Mouse (Mus musculus) olfactory bulb, adult 2 months (tissue): ENCODE data around the gene Sidt1.
"Not testable (repeated sequence)": the region's sequence is repeated elsewhere in the genome, so short reads cannot be mapped to it uniquely, and the experiment has no call there.

ENCODE experiments used
- CTCF ChIP-seq: fragments of 200-500 bp; IDR thresholded peaks from 2 replicates; pipeline ENCODE4 v1.5.1; 2012; ENCODE audit warnings: low read depth, mild to moderate bottlenecking, low read length, moderate library complexity; ENCODE audit not compliant: insufficient read depth
- POLR2A ChIP-seq: fragments of 200-500 bp; IDR thresholded peaks from 2 replicates; pipeline ENCODE4 v1.6.1; 2012; ENCODE audit warnings: mild to moderate bottlenecking, low read depth, low read length, moderate library complexity; ENCODE audit not compliant: insufficient read depth

DNA sequence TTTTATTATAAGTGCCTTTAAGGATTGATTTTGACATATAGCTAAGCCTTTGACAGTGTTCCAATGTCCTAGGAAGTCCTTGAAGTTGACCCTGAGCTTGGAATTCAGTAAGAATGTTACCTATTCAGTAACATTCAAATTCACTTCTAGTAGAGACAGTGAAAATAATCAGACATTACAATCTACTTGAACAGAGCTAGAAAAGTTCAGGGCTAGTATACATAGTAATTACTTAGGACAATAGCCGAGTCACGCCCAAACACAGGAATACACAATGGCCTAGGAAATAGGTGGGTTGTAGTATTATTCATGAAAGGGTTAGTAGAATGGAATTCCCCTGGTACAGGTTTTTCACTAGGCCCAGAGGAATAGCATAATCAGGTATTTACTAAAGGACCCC is 40.3 kb downstream of the Sidt1 start:
- TF ChIP-seq CTCF, POLR2A: not testable (repeated sequence)
